Mouse (Mus musculus) small intestine, adult 2 months (tissue): ENCODE measurements around the gene Tnfrsf1b. TPM values are rescaled to one million over a fixed set of nuclear protein-coding genes. Genes with fewer than 3 reads are reported as not detected.

Experiments used
- H3K27ac ChIP-seq: fragments of 200-500 bp; 2 replicates; pipeline ENCODE4 v1.5.1; 2012; ENCODE audit warnings: low read depth, low read length, control low read depth, inconsistent platforms; ENCODE audit not compliant: insufficient read depth
- H3K27me3 ChIP-seq: fragments of 200-500 bp; 2 replicates; pipeline ENCODE4 v1.6.1; 2012; ENCODE audit warnings: mild to moderate bottlenecking, moderate library complexity, low read length, inconsistent platforms; ENCODE audit not compliant: control insufficient read depth, insufficient read depth
- H3K36me3 ChIP-seq: fragments of 200-500 bp; 2 replicates; pipeline ENCODE4 v1.6.1; 2012; ENCODE audit warnings: mild to moderate bottlenecking, low read length, control low read depth, inconsistent platforms; ENCODE audit not compliant: control insufficient read depth, insufficient read depth
- H3K4me1 ChIP-seq: fragments of 200-500 bp; 2 replicates; pipeline ENCODE4 v1.6.1; 2012; ENCODE audit warnings: low read length, inconsistent platforms, mixed read lengths; ENCODE audit not compliant: control insufficient read depth, insufficient read depth, insufficient read length
- H3K4me3 ChIP-seq: fragments of 200-500 bp; 2 replicates; pipeline ENCODE4 v1.5.1; 2012; ENCODE audit warnings: low read depth, mild to moderate bottlenecking, control low read depth, inconsistent platforms, low read length, moderate library complexity
- CTCF ChIP-seq: fragments of 200-500 bp; IDR thresholded peaks from 2 replicates; pipeline ENCODE4 v1.5.1; 2012; ENCODE audit warnings: low read depth, mild to moderate bottlenecking, control low read depth, inconsistent platforms, low read length, moderate library complexity, mixed read lengths; ENCODE audit not compliant: insufficient replicate concordance, insufficient read length; ENCODE audit errors: extremely low read depth
- POLR2A ChIP-seq: fragments of 200-500 bp; IDR thresholded peaks from 2 replicates; pipeline ENCODE4 v1.6.1; 2012; ENCODE audit warnings: low read depth, mild to moderate bottlenecking, control low read depth, inconsistent platforms, low read length, moderate library complexity
- WGBS: fragments of 180-500 bp; shearing (Covaris S2); methylation state at CpG from one replicate; pipeline ENCODE4 v1.1.7; 2018; 5-methylcytosine and 5-hydroxymethylcytosine counted together
- polyA plus RNA-seq: library from polyadenylated mRNA; depleted of rRNA; stranded (reverse); fragments of >200 nt; gene quantifications from 2 replicates; pipeline ENCODE4 v1.2.3, GENCODE M21; 2012

The Tnfrsf1b gene
- polyA plus RNA-seq, 1 experiment, result 13.5 TPM

DNA sequence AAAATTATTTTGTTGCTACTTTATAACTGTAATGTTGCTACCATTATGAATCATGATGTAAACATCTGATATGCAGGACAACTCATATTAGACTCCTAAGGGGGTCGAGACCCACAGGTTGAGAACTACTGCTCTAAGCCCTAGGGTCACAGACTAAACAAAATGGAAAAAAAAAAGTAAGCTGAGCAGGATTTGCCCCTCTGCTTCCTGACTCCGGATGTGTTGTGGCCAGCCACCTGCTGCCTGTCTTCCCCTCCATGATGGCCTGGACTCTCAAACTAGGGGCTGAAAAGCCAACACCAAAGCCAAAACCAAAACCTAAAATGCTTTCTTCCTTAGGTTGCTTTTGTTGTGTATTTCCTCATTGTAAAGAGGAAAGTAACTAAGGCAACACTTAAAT is 35.6 kb downstream of the Tnfrsf1b start:
- Histone ChIP-seq H3K4me3 (no peak overlapping the region), H3K27me3 (no peaks in the 10 kb centered on the region), H3K4me1 (peaks cover 3% of the 10 kb centered on the region; the same call in 1 of the 2 replicates), H3K27ac (peak overlapping the region; percentile 38; the same call in 1 of the 2 replicates), H3K36me3 (peaks cover 3% of the 10 kb centered on the region)
- TF ChIP-seq POLR2A (no peak), CTCF (no peak)
- 69% methylated on average over 2 of the region's 2 CpGs for WGBS

DNA sequence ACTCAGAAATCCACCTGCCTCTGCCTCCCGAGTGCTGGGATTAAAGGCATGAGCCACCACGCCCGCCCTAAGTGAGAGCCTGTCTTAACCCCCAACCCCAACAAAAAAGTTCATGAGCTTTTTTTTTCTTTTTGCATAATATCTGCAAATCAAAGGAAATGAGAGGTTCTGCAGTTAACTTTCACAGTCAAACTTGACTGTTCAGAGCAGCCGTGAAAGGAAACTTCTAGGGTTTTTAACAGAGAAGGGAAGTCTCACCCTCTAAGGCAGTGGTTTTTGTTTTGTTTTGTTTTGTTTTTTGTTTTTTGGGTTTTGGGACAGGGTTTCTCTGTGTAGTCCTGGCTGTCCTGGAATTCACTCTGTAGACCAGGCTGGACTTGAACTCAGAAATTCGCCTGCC is 36.1 kb downstream of the Tnfrsf1b start:
- no peak for TF ChIP-seq POLR2A
- TF ChIP-seq CTCF, result no peak
- Histone ChIP-seq H3K27ac (0 out of 2 replicates have a peak overlapping the region, but pooled peaks have one; percentile 38), H3K4me3 (no peak overlapping the region), H3K36me3 (peaks cover 2% of the 10 kb centered on the region), H3K4me1 (peaks cover 3% of the 10 kb centered on the region; the same call in 1 of the 2 replicates), H3K27me3 (no peaks in the 10 kb centered on the region)
- 90% methylated on average over 5 of the region's 5 CpGs for WGBS

DNA sequence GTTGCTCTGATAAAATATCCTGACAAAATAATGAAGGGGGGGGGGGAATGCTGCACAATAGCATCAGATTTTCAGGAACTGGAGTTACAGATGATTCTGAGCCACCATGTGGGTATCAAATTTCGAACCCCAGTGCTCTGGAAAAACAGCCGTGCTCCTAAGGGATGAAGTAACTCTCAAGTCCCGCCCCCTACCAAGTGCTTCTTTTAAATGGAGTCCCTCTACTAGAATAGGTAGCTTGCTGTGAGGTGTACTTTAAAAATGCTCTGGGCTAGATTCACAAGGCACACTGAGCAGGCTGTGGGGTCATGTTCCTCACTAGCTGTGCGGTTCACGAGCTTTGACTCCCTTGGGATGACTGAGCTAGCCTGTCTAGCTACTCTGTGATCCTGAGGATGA is 37.0 kb downstream of the Tnfrsf1b start:
- 65% methylated on average over 5 of the region's 5 CpGs for WGBS
- Histone ChIP-seq H3K4me3 (no peak overlapping the region), H3K27ac (no peak overlapping the region), H3K27me3 (no peaks in the 10 kb centered on the region), H3K4me1 (peaks cover 3% of the 10 kb centered on the region; the same call in 1 of the 2 replicates), H3K36me3 (no peaks in the 10 kb centered on the region)
- TF ChIP-seq CTCF, result no peak

DNA sequence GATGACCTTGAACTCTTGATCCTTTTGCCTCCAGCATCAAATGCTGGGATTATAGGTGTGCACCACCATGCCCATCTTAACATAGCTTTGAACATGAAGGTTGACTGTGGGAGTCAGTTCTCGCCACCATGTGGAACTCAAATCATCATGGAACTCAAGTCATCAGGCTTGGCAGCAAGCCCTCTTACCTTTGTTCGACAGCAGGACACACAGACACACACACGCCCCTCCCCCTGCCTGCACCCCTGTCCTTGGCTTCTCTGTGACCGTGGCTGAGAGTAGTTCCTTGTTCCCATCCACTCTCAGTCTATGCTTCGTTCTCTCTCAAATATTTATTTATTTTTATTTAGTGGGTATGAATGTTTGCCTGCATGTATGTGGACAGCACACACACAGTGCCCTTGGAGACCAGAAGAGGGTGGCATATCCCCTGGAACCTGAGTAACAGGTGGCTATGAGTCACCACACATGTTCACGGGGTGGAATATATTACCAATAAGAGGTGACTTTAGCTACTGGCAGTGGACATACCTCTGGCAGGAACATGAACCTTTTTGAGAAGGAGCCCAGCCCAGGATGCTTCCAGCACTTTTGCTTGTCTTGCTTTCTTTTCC is 37.5 kb downstream of the Tnfrsf1b start:
- Histone ChIP-seq H3K27me3 (no peaks in the 10 kb centered on the region), H3K27ac (no peak overlapping the region), H3K36me3 (no peaks in the 10 kb centered on the region), H3K4me1 (peaks cover 3% of the 10 kb centered on the region; the same call in 1 of the 2 replicates), H3K4me3 (no peak overlapping the region)
- 24% methylated on average over 6 of the region's 6 CpGs for WGBS
- TF ChIP-seq POLR2A, result no peak
- TF ChIP-seq CTCF, result no peak

DNA sequence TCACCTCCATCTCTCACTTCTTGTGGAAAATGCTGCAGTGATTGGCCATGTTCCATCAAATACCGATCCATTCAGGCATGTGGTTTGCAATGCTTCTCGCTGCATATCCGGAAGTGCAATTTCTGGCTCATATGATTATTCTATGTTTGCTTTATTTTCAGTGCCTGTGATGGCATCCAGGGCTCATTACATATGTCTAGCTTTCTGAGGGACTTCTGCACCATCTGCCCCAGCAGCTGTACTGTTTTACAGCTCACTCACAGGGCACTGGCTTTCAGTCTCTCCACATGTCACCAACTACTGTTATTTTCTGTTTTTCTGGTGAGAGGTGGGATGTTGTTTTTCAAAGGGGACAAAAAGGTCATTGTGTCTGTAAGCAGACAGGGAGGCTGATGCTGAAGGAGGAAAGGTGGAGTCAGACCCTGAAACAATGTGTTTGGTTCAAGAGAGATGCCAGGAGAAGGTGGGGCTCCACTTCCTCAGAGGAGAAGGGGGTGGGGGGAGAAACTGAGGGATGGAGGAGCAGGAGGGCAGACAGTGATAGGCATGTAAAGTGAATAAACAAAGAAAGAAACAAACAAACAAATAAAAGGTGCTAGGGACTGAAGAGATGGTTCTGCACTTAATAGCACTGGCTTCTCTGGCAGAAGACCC is 38.8 kb downstream of the Tnfrsf1b start:
- WGBS, result 70% methylated on average over 3 of the region's 3 CpGs
- TF ChIP-seq POLR2A (no peak), CTCF (no peak)

DNA sequence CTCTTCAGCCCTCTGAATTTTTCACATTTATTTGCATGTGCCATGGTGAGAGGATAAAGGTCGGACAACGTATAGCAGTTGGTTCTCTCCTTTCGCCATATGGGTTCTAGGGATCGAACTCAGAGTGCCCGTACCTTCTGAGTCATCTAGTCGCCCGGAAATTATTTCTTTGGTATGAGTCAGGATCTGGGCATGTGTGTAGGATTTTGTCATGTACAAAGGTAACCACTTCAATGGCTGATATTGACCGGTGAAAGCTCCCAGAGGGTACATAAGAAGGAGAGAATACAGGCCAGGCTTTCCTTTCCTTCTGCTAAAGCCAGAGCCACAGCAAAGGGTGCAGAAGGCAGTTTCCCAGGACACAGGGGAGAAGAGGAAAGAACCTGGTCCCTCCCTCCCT is 41.9 kb downstream of the Tnfrsf1b start:
- no peaks in the 10 kb centered on the region for H3K27me3 ChIP-seq
- 64% methylated on average over 8 of the region's 8 CpGs for WGBS
- H3K36me3 ChIP-seq, result no peaks in the 10 kb centered on the region

More for the DNA sequence above, 38.8 kb downstream of the Tnfrsf1b start:
- H3K27me3 ChIP-seq, result no peaks in the 10 kb centered on the region
- no peak overlapping the region for H3K4me3 ChIP-seq
- H3K4me1 ChIP-seq, result peaks cover 3% of the 10 kb centered on the region; the same call in 1 of the 2 replicates
- H3K36me3 ChIP-seq, result no peaks in the 10 kb centered on the region
- no peak overlapping the region for H3K27ac ChIP-seq

DNA sequence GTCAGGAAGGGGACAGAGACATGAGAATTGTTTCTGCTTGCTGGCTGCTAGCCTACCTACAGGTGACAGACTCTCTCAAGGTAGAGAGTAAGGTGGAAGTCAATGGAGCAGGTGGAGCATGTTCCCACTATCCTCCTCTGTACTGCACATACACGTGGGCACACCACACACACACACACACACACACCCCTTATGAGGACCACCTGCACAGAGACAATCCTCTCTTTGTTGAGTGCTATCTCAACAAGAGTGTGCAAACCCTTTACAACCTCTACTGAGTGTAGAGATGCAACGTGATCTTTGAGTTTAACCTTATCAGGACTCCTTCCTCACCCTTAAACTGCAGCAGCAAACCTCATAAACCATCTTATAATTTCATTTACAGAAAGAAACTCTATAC is 43.4 kb downstream of the Tnfrsf1b start:
- H3K36me3 ChIP-seq, result no peaks in the 10 kb centered on the region
- no peak for TF ChIP-seq CTCF
- TF ChIP-seq POLR2A, result no peak
- 18% methylated on average over 2 of the region's 2 CpGs for WGBS
- H3K27ac ChIP-seq, result no peak overlapping the region
- H3K27me3 ChIP-seq, result no peaks in the 10 kb centered on the region
- no peak overlapping the region for H3K4me3 ChIP-seq
- no peaks in the 10 kb centered on the region; the same call in 1 of the 2 replicates for H3K4me1 ChIP-seq

More for the DNA sequence above, 41.9 kb downstream of the Tnfrsf1b start:
- Histone ChIP-seq H3K4me1 (peaks cover 3% of the 10 kb centered on the region; the same call in 1 of the 2 replicates), H3K27ac (no peak overlapping the region), H3K4me3 (no peak overlapping the region)
- TF ChIP-seq POLR2A, result no peak
- no peak for TF ChIP-seq CTCF
